Mouse (Mus musculus): ENCODE measurements around the gene Fuca2. TPM values are rescaled to one million over a fixed set of nuclear protein-coding genes. Genes with fewer than 3 reads are reported as not detected.

The Fuca2 gene
- total RNA-seq, 4 experiments from 2014 or later: 44.0 to 49.2 (median 48.1) TPM

DNA sequence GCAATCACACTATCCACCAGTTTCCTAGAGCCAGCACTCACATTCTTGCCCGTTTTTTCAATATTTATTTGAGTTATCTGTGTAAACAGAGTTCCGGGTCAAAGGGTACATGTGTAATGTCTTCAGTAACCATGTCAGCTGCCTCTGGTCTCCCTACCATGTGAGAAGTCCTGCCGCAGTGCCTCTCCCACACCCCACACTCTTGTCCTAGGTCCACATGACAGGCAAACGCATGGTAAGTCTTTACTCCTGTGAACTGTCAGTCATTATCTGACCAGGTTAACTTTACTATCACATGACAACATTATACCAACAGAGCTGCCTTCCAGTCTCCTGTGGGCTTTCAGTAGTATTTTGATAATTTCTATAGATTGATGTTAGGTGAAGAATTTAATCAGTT, 28.8 kb downstream of the Fuca2 start:
- no peak for DNase-seq (ENCODE audit: low spot score in 2 of 2)

DNA sequence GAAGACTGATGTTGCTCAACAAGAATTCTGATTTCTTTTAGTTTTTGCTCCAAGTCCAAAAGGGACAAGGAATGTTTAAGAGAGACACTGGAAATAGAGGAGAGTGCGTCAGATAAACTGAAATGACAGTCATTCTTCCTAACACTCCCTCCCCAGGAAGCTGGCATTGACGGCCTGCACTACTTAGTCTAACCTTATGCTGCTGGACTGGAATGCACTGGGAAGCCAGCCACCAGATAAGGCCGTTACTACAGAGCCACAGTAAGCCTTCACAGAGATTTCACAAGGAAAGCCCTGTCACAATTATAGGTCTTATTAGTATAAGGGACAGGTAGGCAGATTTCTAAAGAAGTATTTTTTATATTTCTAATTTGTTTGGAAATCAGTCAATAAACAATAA, 35.4 kb downstream of the Fuca2 start:
- DNase-seq (ENCODE audit: low spot score in 2 of 2): no peak

DNA sequence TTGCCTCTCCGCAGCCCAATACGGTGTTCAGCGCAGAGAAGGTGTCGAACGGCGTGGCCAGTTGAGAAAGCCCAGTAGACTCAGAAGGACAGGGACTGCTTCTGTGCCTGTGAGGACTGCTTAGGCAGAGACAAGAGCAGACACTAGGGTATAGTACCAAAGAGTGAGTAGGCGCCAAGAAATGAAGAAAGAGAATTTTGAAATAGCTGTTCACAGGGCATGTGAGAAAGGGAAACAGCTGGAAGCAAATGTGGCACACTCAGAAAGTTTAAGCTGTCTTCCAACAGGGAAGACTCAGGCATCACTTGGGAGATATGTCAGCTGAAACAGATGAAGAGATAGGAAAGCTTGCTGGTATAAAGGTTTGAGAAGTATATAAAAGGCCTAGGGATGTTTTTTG, 37.4 kb downstream of the Fuca2 start:
- DNase-seq (ENCODE audit: low spot score in 2 of 2): no peak

DNA sequence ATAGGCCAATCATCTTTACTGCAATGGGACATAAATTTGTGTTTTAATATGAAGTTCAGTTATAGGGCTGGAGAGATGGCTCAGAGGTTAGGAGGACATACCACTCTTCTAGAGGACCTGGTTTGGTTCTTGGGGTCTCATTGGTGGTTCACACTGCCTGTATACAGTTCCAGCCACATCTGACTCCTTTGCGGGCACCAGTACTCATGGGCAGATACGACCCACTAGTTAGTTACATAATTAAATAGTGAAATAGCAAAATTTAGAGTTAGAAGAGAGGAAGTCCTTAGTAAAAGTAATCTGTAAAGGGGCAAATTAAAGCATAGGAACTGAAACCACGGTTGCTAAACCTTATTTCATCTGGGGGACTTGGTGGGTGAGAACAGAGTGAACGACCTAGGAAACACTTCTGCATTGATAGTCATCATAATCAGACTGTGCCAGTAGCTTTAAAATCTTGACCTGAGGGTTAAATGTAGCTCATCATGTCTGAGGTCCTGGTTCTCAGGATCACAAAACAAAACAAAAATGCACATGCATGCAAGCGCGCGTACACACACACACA, 40.5 kb downstream of the Fuca2 start:
- no peak for DNase-seq (ENCODE audit: low spot score in 2 of 2)

DNA sequence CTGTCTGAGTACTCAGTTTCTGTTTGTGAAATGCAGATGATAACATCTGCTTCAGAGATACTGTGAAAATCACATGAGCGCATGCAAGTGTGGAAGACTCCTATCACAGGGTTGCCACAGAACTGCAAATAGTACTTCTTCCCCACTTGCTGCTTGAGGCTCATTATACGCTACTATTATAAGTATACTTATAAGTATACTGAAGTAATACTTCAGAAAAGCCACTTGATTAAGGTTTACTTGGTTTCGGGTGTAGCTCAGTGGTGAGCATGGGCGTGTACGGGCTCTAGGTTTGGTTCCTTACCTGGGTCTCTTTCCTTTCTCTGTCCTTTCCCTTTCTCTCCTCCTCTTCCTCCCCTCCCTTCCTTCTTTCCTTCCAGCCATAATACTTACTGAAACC, 42.4 kb downstream of the Fuca2 start:
- no peak for DNase-seq (ENCODE audit: low spot score in 2 of 2)

DNA sequence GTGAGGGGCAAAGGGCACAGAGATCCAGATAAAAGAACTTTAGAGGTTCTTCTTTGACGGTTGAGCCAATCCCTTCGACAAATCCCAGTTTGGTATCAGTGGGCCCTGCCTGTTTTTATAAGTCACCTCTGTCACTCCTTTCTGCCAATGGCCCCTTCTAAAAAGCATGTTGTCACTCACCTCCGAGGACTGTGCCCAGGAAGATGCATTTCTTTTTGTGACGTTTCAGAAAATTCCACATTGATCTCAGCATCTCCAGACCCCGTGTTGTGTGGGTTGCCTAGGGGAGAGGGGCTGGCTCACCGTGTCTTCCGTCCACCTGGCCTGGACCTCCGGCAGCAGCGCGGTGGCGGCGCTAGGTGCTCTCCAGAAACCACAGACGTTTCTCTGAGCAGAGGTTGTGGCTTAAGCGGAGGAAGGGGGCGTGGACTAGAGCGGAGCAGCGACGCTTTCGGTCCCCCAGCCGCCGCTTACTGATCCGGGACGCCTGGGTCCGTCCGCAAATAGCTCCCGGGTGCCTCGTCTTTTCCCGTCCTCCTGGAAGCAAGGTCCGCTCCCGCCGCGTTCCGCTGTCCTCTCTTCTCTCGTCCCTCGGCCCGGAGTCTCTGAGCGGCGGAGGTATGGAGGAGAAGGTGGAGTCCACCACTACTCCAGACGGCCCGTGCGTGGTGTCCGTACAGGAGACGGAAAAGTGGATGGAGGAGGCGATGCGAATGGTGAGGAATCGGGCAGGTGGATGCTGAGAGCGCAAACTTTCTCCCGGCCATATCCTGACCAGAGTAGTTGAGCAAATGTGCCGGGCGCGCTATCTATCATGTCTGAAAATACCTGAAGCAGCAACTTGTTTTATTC, 53.5 kb downstream of the Fuca2 start, which contains the start of the genes Adat2 and Pex3:
Gene Adat2, plus strand, starts transcription at position 249 of the 852 bp plus-strand sequence.
Gene Pex3, minus strand, starts transcription at position 497 of the 852 bp plus-strand sequence.
- DNase-seq (ENCODE audit: low spot score in 2 of 2): peak; percentile 72 to 87

DNA sequence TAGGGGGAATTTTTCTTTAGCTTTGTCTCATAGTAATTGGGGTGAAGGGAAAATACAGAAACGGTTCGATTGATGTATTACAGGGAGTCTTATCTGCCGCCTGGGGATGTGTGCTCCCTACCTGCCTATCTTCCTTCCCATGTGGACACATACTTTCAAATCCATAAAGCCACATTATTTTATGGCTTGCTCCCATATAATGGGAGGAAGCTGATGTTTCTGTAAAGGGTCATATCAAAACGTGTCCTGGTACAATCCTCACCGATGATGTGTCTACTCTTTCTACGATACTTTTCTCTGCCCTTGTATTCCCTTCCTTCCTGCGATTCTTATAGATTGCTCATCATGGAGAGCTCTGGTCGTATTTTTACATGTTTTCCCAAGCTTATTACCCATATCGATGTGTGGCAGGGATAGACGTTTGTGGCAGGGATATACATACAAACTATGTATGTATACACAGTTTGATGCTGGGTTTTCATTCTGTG, 54.2 kb downstream of the Fuca2 start:
- DNase-seq (ENCODE audit: low spot score in 2 of 2): no peak

DNA sequence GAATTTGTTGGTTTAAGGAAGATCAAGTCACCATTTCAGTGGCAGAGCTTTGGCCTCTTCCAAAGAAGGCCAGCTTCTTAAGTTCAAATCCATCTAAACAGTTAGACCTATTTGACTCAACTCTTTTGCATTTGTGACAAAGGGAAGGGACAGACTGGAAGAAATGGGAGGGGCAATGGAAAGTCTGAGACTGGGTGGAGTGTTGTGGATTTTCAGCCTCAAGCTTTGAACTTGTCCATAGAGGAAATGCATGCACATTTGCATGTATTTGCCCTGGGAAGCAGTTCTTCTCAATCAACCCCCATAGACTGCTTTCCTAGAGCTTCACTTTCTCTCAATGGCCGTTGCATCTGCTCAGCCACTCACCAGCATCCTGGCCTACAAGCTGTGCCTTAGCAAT, 55.0 kb downstream of the Fuca2 start:
- DNase-seq (ENCODE audit: low spot score in 2 of 2): no peak

DNA sequence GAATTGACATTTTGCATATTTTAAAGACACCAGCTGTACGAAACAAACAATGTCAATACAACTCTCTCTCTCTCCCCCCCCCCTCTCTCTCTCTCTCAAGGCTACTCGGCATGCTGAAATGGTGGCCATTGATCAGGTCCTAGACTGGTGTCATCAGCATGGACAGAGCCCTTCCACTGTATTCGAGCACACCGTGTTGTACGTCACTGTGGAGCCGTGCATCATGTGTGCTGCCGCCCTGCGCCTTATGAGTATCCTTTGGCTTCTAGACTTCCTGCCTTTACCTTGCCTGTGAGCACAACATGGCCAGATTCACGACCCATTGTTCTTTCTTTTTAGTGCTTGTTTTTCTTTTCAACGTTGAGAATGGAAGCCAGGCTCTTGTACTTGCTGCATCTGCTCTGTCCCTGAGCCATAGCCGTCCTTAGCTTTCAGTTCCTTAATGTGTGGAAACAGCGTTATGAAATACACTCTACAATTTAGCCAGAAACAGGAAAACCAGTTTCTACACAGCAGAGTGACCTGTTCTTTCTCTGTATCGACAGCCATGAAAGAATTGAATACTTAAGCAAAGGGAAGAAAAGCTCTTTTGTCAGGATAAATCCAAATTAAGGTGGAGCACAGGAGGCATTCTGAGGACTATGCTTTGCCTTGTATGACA, 60.8 kb downstream of the Fuca2 start:
- DNase-seq (ENCODE audit: low spot score in 2 of 2): no peak

DNA sequence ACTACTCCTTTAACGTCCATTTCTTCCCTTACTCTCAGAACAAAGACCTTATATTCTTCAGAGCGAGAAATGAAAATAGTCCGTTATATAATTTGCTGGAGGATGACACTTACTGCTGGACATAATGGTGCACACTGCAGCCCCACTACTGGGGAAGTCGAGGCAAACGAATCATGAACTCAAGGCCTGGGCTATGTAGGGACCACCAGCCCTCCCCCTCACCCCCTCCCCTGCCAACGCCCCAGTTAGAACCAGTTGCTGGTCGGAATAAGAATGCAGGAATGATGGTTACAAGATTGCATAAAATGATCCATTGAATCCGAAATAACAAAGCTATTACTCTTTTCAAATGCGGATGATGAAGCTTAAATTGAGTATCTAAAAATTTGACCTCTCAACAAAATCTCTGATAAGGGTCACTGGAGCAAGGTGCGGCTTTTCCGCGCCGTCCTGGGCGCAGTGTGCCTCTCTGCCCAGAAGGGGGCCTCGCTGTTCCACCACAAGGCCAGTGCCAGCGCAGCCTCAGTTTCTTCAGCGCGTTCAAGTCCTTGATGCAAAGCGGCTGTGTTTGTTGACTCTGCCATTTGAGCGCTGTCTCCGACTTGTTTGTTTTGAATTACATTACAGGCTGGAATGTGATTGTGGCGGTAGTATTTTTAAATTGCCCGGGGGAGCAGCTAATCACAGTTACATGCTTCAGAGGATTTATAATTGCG, 65.2 kb downstream of the Fuca2 start:
- peak in 1 of 2 experiments; percentile 73 for DNase-seq (ENCODE audit: low spot score in 2 of 2)

DNA sequence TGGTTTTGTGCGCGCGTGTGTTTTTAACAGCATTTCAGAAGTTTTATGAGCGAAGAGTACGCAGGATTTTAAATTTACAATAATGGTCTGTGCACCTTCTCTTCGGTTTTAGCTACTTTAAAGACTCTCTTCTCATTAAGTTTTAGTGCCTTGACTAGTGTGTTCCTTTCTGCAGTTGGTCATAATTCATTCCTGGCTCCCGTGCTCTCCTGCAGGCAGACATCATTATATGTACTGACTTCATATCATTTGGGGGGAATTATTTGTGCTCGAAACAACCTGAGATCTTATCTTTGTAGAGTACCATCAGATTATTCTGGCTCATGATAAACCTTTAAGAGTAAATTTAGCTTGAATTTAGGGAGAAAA, 65.7 kb downstream of the Fuca2 start:
- DNase-seq (ENCODE audit: low spot score in 2 of 2): no peak

DNA sequence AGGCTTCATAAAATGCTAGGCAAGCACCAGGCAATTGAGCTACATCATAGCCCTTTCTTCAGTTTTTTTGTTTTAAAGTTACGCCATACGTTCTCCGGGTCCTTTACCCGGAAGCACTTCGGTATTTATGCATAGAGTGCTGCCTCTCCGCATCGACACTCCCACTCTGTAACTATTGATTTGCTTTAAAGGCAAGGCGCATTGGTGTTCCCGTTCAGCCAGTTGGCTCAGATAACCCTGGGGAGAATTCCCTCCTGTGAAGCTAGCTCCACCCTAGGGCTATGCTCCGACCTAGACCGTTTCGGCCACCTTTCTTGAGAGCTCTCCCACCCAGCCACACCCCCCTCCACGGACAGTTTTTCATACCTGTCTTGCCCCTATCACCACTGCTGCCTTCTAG, 67.1 kb downstream of the Fuca2 start:
- no peak for DNase-seq (ENCODE audit: low spot score in 2 of 2)

Other genes with a start within 250 kb of the Fuca2 start
- gene Phactr2, start 25.1 kb upstream of the Fuca2 start, total RNA-seq (2022): 10 to 100 TPM; 23.1 to 26.1 (median 24.9) TPM
- 1 to 10 TPM; 9.2 to 9.8 (median 9.4) TPM for gene Adat2, start 53.4 kb downstream of the Fuca2 start, total RNA-seq (2022)
- gene Pex3, start 53.6 kb downstream of the Fuca2 start, total RNA-seq (2022): 10 to 100 TPM; 26.6 to 34.2 (median 31.0) TPM